Mouse (Mus musculus): ENCODE data around the gene Ankrd44. TPM values are rescaled to one million over a fixed set of nuclear protein-coding genes. Genes with fewer than 3 reads are reported as not detected.

Gene Ankrd44
- polyA plus RNA-seq, 1 experiment from 2014 or later = 11.4 TPM

DNA sequence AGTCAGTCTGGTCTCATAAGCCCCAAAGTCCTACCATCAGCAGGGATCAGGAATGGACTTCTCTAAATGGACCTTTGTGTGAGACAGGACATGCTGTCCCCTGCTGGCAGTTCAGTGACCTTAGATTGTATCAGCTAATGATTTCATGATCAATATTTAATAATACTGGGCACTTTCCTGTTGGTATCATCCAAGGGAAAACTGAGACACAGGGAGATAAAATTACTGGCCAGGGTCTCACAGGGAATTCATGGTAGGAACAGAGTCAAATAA, 13.2 kb downstream of the Ankrd44 start:
- 0 out of 2 replicates have a peak, but pooled peaks have one; percentile 5 for ATAC-seq (replicated peaks; ENCODE audit: extremely low read depth, insufficient read depth, low FRiP score)
- no peak overlapping the region for H3K4me2 ChIP-seq (ENCODE audit: low read depth, low read length)
- no peak overlapping the region for H3K4me3 ChIP-seq (ENCODE audit: low read length)
- H3K27ac ChIP-seq (ENCODE audit: low read length) = no peak overlapping the region
- H3K9me3 ChIP-seq (replicated peaks; ENCODE audit: control insufficient read depth, low read length) = no peaks in the 10 kb centered on the region
- H3K27me3 ChIP-seq (ENCODE audit: control insufficient read depth, insufficient read depth, low read length) = no peaks in the 10 kb centered on the region
- H3K36me3 ChIP-seq (ENCODE audit: control insufficient read depth, insufficient read depth) = no peaks in the 10 kb centered on the region
- H3K9ac ChIP-seq (ENCODE audit: low read length) = no peak overlapping the region
- peaks cover 26% of the 10 kb centered on the region for H3K4me1 ChIP-seq (ENCODE audit: control insufficient read depth, insufficient read depth, low read length)

DNA sequence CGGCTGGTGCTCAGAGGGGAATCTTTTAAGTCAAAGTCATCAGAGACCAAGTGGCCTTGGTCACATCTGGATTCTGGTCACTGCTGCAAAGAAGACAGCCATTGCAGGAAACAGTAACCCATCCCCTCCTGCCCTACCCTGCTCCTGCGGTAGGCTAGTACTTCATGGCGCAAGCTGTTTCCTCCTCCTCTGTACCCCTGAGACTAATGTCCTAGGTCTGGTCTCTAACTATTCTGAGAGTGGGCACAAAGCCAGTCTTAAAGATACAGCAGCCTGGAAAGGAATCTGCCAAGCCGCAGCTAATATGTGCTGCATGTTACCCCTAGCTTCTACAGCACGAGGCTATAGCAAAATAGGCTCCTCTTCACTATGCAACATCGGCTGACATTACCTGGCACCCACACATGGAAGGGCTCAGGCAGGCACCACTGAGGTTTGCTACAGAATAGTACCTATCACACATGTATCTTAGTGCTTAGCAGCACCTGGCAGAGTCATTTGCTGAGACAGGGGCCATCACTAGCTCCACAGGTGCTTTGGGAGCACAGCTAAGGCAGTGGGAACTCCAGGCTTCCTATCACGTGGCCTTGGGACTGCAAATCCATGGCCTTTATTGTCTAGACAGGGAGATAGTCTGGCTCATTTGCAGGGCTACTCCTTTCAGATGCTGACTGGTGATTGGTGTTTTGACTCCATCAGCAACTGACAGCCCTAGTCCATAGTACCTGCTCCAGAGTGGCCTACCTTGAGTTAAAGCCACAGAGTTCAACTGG, 13.7 kb downstream of the Ankrd44 start:
- peak overlapping the region; percentile 43 for H3K4me2 ChIP-seq (ENCODE audit: low read depth, low read length)
- no peaks in the 10 kb centered on the region for H3K9me3 ChIP-seq (replicated peaks; ENCODE audit: control insufficient read depth, low read length)
- no peak overlapping the region; the same call in 1 of the 2 replicates for H3K9ac ChIP-seq (ENCODE audit: low read length)
- peak overlapping the region; percentile 36; the same call in 1 of the 2 replicates for H3K27ac ChIP-seq (ENCODE audit: low read length)
- no peaks in the 10 kb centered on the region for H3K27me3 ChIP-seq (ENCODE audit: control insufficient read depth, insufficient read depth, low read length)
- no peak overlapping the region for H3K4me3 ChIP-seq (ENCODE audit: low read length)
- H3K36me3 ChIP-seq (ENCODE audit: control insufficient read depth, insufficient read depth) = no peaks in the 10 kb centered on the region
- ATAC-seq (replicated peaks; ENCODE audit: extremely low read depth, insufficient read depth, low FRiP score) = peak; percentile 72
- WGBS = 35% methylated on average over 7 of the region's 7 CpGs
- H3K4me1 ChIP-seq (ENCODE audit: control insufficient read depth, insufficient read depth, low read length) = peaks cover 27% of the 10 kb centered on the region

DNA sequence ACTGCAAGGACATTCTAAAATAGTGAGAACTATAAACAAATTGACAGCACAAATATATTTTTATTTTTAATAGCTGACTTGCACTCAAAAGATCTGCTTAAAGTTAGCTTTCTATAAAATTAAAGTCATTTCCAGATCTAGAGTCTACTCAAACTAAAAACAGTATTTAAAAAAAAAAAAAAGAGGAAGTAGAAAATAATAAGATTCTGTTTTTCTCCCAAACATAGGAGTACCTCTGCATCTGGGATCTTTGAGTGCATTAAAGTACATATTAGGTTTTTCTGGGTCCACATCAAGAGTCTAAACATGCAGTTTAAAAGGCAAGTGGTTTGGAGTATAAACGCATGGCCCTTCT, 15.0 kb downstream of the Ankrd44 start:
- Histone ChIP-seq H3K4me1 (ENCODE audit: control insufficient read depth, insufficient read depth, low read length) (peaks cover 31% of the 10 kb centered on the region), H3K9ac (ENCODE audit: low read length) (no peak overlapping the region), H3K27me3 (ENCODE audit: control insufficient read depth, insufficient read depth, low read length) (no peaks in the 10 kb centered on the region), H3K27ac (ENCODE audit: low read length) (no peak overlapping the region), H3K4me3 (ENCODE audit: low read length) (no peak overlapping the region), H3K9me3 (replicated peaks; ENCODE audit: control insufficient read depth, low read length) (no peaks in the 10 kb centered on the region), H3K36me3 (ENCODE audit: control insufficient read depth, insufficient read depth) (no peaks in the 10 kb centered on the region), H3K4me2 (ENCODE audit: low read depth, low read length) (no peak overlapping the region)
- WGBS = 86% methylated on average over 1 of the region's 1 CpGs
- no peak for ATAC-seq (replicated peaks; ENCODE audit: extremely low read depth, insufficient read depth, low FRiP score)

DNA sequence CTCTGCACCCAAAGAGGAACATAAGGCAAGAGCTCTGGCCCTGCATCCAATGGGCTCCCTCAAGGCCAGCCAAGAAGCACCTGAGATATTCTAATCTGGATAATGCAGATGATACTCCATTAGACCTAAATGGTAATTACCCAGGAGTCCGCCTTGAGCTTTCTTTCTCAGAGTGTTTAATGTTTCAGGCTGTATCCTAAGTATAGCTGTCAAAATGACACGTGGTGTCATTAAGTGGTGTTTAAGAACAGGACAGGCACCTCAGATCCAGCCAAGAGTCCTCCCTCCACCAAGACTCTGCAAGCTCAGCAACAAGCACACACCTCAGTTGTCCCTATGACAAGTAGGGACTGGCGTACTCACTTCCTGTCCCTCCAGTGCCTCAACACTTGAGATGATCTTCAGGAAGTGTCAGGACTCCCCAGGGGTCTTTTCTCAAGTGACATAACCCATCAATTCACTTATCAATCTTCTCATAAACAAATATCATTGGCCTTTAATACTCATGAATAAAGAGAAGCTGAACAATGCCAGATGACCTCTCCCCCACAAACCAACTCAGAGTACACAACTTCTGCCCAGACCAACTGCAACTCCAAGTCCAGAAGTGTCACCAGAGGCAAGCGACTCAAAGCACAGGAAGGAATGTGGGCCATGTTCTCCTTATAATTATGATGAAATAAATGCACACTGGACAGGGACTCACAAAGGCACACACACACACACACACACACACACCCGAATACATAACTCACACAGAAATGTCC, 15.5 kb downstream of the Ankrd44 start:
- ATAC-seq (replicated peaks; ENCODE audit: extremely low read depth, insufficient read depth, low FRiP score) = no peak
- Histone ChIP-seq H3K36me3 (ENCODE audit: control insufficient read depth, insufficient read depth) (no peaks in the 10 kb centered on the region), H3K9ac (ENCODE audit: low read length) (no peak overlapping the region), H3K27me3 (ENCODE audit: control insufficient read depth, insufficient read depth, low read length) (no peaks in the 10 kb centered on the region), H3K27ac (ENCODE audit: low read length) (no peak overlapping the region; the same call in 1 of the 2 replicates), H3K9me3 (replicated peaks; ENCODE audit: control insufficient read depth, low read length) (no peaks in the 10 kb centered on the region), H3K4me3 (ENCODE audit: low read length) (no peak overlapping the region), H3K4me1 (ENCODE audit: control insufficient read depth, insufficient read depth, low read length) (peaks cover 37% of the 10 kb centered on the region), H3K4me2 (ENCODE audit: low read depth, low read length) (no peak overlapping the region)
- WGBS = 68% methylated on average over 5 of the region's 5 CpGs

DNA sequence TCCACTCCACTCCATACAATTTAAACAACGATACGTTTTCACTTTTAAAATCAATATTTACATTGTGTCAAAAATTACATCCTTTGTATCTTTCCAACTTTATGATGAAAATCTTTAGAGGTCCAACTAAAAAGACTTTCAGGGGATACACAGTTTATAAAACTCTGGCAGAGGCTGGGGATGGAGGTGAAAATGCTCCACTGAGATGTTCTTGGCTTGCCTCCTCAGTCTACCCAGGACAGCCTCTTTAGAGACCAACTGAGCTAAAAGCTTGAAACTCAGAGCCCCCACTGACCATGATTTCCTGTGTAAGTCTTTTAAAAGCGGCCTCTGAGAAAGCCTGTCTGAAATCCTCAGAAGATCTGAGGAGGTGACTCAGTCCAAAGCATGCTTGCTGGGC, 17.4 kb downstream of the Ankrd44 start:
- 76% methylated on average over 3 of the region's 3 CpGs for WGBS
- no peak overlapping the region for H3K9ac ChIP-seq (ENCODE audit: low read length)
- peaks cover 37% of the 10 kb centered on the region for H3K4me1 ChIP-seq (ENCODE audit: control insufficient read depth, insufficient read depth, low read length)
- H3K4me3 ChIP-seq (ENCODE audit: low read length) = no peak overlapping the region
- 0 out of 2 replicates have a peak overlapping the region, but pooled peaks have one; percentile 3 for H3K27ac ChIP-seq (ENCODE audit: low read length)
- H3K4me2 ChIP-seq (ENCODE audit: low read depth, low read length) = no peak overlapping the region
- no peaks in the 10 kb centered on the region for H3K9me3 ChIP-seq (replicated peaks; ENCODE audit: control insufficient read depth, low read length)
- no peak for ATAC-seq (replicated peaks; ENCODE audit: extremely low read depth, insufficient read depth, low FRiP score)
- no peaks in the 10 kb centered on the region for H3K36me3 ChIP-seq (ENCODE audit: control insufficient read depth, insufficient read depth)
- H3K27me3 ChIP-seq (ENCODE audit: control insufficient read depth, insufficient read depth, low read length) = no peaks in the 10 kb centered on the region

DNA sequence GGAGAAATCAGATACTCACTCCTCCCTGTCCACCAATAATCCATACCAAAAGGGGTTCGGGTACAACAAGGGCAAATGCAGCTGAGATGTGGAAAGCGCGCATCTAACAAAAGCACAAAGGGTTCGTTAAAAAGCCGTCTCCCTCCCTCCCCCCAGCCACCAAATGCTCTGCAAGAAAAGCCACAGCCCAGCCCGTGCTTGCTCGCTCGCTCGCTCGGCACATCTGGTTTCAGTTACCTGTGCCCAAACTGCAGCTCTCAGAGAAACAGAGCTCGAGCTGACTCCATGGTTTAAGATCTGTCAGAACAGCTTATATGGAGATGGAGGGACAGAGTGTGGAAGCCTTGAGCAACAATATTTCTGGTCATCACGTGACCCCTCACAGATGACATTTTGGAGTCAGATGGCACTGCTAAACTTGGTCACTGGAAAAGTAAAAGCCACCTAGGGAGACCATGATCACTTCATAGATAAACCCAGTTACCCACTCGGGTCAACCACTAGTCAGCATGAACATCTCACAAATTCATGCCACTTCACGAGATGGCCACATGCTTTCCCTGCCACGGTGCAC, 19.0 kb downstream of the Ankrd44 start:
- H3K9me3 ChIP-seq (replicated peaks; ENCODE audit: control insufficient read depth, low read length) = 0 out of 2 replicates have a peak, but pooled peaks cover 5% of the 10 kb centered on the region
- ATAC-seq (replicated peaks; ENCODE audit: extremely low read depth, insufficient read depth, low FRiP score) = no peak
- 0 out of 2 replicates have a peak overlapping the region, but pooled peaks have one; percentile 9 for H3K9ac ChIP-seq (ENCODE audit: low read length)
- peak overlapping the region; percentile 15 for H3K4me2 ChIP-seq (ENCODE audit: low read depth, low read length)
- peak overlapping the region; percentile 41; the same call in 1 of the 2 replicates for H3K27ac ChIP-seq (ENCODE audit: low read length)
- peaks cover 27% of the 10 kb centered on the region for H3K4me1 ChIP-seq (ENCODE audit: control insufficient read depth, insufficient read depth, low read length)
- no peaks in the 10 kb centered on the region for H3K36me3 ChIP-seq (ENCODE audit: control insufficient read depth, insufficient read depth)
- peak overlapping the region; percentile 15; the same call in 1 of the 2 replicates for H3K4me3 ChIP-seq (ENCODE audit: low read length)
- no peaks in the 10 kb centered on the region for H3K27me3 ChIP-seq (ENCODE audit: control insufficient read depth, insufficient read depth, low read length)
- 64% methylated on average over 15 of the region's 15 CpGs for WGBS

DNA sequence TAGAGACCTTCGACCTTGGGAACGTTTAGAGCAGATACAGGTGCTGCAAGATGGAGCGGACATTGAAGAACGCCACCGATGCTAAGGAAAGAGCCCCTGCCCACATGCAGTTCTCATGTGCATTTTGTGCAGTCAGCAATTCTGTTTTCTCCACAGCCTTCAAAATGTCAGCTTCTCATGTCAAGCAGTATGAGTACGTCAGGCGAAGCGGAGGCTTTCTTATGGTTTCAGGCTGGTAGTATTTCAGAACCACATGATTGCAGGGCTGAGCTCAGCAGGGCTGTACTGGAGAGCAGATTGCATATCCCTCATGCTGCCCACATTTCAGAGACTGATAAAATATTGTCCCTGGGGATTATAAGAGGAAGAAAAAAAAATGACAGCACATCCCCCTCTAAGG, 19.9 kb downstream of the Ankrd44 start:
- Histone ChIP-seq H3K9ac (ENCODE audit: low read length) (no peak overlapping the region), H3K4me1 (ENCODE audit: control insufficient read depth, insufficient read depth, low read length) (peaks cover 23% of the 10 kb centered on the region), H3K9me3 (replicated peaks; ENCODE audit: control insufficient read depth, low read length) (0 out of 2 replicates have a peak, but pooled peaks cover 5% of the 10 kb centered on the region), H3K4me3 (ENCODE audit: low read length) (no peak overlapping the region; the same call in 1 of the 2 replicates), H3K27ac (ENCODE audit: low read length) (no peak overlapping the region), H3K27me3 (ENCODE audit: control insufficient read depth, insufficient read depth, low read length) (no peaks in the 10 kb centered on the region), H3K4me2 (ENCODE audit: low read depth, low read length) (peak overlapping the region; percentile 29), H3K36me3 (ENCODE audit: control insufficient read depth, insufficient read depth) (no peaks in the 10 kb centered on the region)
- ATAC-seq (replicated peaks; ENCODE audit: extremely low read depth, insufficient read depth, low FRiP score) = no peak
- WGBS = 81% methylated on average over 8 of the region's 8 CpGs

DNA sequence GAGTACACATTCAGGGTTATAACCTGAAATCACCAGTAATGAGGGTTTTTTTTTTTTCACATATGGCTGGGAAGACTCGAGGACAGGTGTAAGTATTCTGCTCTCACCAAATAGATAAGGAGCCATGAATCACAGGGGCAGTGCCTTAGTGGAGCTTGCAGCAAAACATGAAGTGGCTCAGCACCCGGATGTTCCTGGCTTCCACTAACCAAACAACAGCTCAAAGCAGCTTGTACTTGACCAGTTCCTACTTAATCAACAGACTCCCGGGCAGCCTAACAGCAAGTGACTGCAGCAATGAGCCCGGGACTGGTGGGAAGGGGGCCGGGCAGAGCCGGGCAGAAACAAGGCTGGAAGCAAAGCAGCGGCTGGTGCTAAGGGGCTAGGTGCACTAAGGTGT, 20.6 kb downstream of the Ankrd44 start:
- Histone ChIP-seq H3K36me3 (ENCODE audit: control insufficient read depth, insufficient read depth) (no peaks in the 10 kb centered on the region), H3K9me3 (replicated peaks; ENCODE audit: control insufficient read depth, low read length) (0 out of 2 replicates have a peak, but pooled peaks cover 5% of the 10 kb centered on the region), H3K27me3 (ENCODE audit: control insufficient read depth, insufficient read depth, low read length) (no peaks in the 10 kb centered on the region), H3K4me1 (ENCODE audit: control insufficient read depth, insufficient read depth, low read length) (peaks cover 25% of the 10 kb centered on the region), H3K4me3 (ENCODE audit: low read length) (no peak overlapping the region), H3K9ac (ENCODE audit: low read length) (peak overlapping the region; percentile 23; the same call in 1 of the 2 replicates), H3K4me2 (ENCODE audit: low read depth, low read length) (peak overlapping the region; percentile 29), H3K27ac (ENCODE audit: low read length) (no peak overlapping the region)
- no peak for ATAC-seq (replicated peaks; ENCODE audit: extremely low read depth, insufficient read depth, low FRiP score)
- WGBS = 29% methylated on average over 7 of the region's 7 CpGs

DNA sequence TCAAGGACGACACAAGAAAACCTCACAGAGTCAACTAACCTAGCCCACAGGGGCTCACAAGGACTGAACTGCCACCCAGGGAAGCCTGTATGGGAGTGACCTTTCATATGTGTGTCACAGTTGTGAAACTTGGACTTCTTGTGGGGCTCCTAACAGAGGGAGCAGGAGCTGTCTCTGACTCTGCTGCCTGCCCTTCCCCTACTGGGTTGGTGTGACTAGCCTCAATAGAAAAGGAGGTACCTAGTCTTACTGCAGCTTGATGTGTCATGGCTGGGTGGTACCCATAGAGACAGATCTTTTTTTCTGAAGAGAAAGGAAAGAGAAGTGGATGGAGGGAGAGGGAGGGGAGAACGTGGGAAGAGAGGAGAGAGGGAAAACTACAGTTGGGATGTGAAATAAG, 22.0 kb downstream of the Ankrd44 start:
- Histone ChIP-seq H3K4me3 (ENCODE audit: low read length) (no peak overlapping the region), H3K27me3 (ENCODE audit: control insufficient read depth, insufficient read depth, low read length) (no peaks in the 10 kb centered on the region), H3K27ac (ENCODE audit: low read length) (no peak overlapping the region), H3K9me3 (replicated peaks; ENCODE audit: control insufficient read depth, low read length) (0 out of 2 replicates have a peak, but pooled peaks cover 5% of the 10 kb centered on the region), H3K4me1 (ENCODE audit: control insufficient read depth, insufficient read depth, low read length) (peaks cover 24% of the 10 kb centered on the region), H3K9ac (ENCODE audit: low read length) (no peak overlapping the region), H3K36me3 (ENCODE audit: control insufficient read depth, insufficient read depth) (no peaks in the 10 kb centered on the region), H3K4me2 (ENCODE audit: low read depth, low read length) (no peak overlapping the region)
- 85% methylated on average over 2 of the region's 2 CpGs for WGBS
- no peak for ATAC-seq (replicated peaks; ENCODE audit: extremely low read depth, insufficient read depth, low FRiP score)

Data from heart, embryonic 16.5 days (tissue).